ENCODE assay signal across 14 mouse cellular contexts in the genomic region with DNA sequence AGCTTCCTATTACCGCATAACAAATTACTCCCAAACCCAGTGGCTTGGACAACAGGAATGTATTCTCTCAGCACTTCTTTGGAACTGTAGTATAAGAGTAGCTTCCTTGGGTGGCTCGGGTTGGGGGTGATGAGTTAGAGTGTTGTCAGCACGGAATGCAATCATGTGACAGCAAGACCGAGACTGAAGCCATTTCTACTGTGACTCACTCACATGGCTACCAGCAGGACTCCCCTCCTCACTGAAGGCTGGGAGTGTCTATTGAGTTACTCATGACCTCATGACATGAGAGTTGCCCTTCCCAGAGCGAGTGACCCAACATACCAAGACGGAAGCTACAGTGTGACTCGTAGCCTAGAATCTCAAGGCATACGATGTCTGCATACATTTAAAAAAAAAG.
"Had no signal": no experiment of that assay in that cellular context is flagged by ENCODE, and none has a peak within 500 bp of the region (broad histone marks: within the 10 kb centered on the region; RNA-seq: fewer than 3 reads in every experiment).

No protein-coding gene starts in this region.

- DNase-seq: kidney, adult 8-10 months; kidney, postnatal 36 days; layer of hippocampus, adult 9-11 months; lung, embryonic 14.5 days; lung, postnatal 14 days; right cerebral cortex, adult 18-20 months; right cerebral cortex, postnatal 4 days; spleen, adult 18-20 months; thymus, adult 2 months; thymus, postnatal 25 days had no signal

- H3K4me3 ChIP-seq: limb, embryonic 15.5 days; liver, embryonic 12.5 days; midbrain, embryonic 13.5 days; neural tube, embryonic 15.5 days had no signal

- H3K27me3 ChIP-seq: limb, embryonic 15.5 days; midbrain, embryonic 13.5 days; neural tube, embryonic 15.5 days had no signal

- H3K4me1 ChIP-seq: limb, embryonic 15.5 days; liver, embryonic 12.5 days; midbrain, embryonic 13.5 days; neural tube, embryonic 15.5 days had no signal

- H3K9me3 ChIP-seq: limb, embryonic 15.5 days; liver, embryonic 12.5 days; midbrain, embryonic 13.5 days; neural tube, embryonic 15.5 days had no signal

- H3K9ac ChIP-seq: limb, embryonic 15.5 days; liver, embryonic 12.5 days; lung, embryonic 14.5 days; midbrain, embryonic 13.5 days; neural tube, embryonic 15.5 days had no signal

- H3K27ac ChIP-seq: limb, embryonic 15.5 days; liver, embryonic 12.5 days; midbrain, embryonic 13.5 days; neural tube, embryonic 15.5 days had no signal

- ATAC-seq: liver, embryonic 12.5 days; midbrain, embryonic 13.5 days had no signal

- H3K36me3 ChIP-seq: limb, embryonic 15.5 days; liver, embryonic 12.5 days; midbrain, embryonic 13.5 days; neural tube, embryonic 15.5 days had no signal

- H3K4me2 ChIP-seq: limb, embryonic 15.5 days; liver, embryonic 12.5 days; lung, embryonic 14.5 days; midbrain, embryonic 13.5 days; neural tube, embryonic 15.5 days had no signal
